Mouse (Mus musculus) spleen, embryonic (tissue): ENCODE measurements around the gene Sema5a.

Source experiments
- CTCF ChIA-PET: fragments of 350-600 bp; sonication (Branson Sonifier 250); formaldehyde crosslinking; loops from one replicate; lab custom pipeline; 2022; lab: Charles Lee

Sema5a gene

GRCm38 (mm10) chr15:32300991-32301390, 56.4 kb downstream of the Sema5a start:
- CTCF ChIA-PET = interaction anchor here (0.5 to 0.7 kb wide), 2 partner anchors 14 to 513 kb away, joined by 3 to 7 read pairs; no protein-coding TSS in a partner anchor

- CTCF ChIA-PET = no interaction called here
Observed at GRCm38 (mm10) chr15:32306557-32307243, 62.1 kb downstream of the Sema5a start.

- CTCF ChIA-PET = no interaction called here
Observed at GRCm38 (mm10) chr15:32310834-32311233, 66.2 kb downstream of the Sema5a start.

GRCm38 (mm10) chr15:32311287-32311686, 66.7 kb downstream of the Sema5a start:
- CTCF ChIA-PET = no interaction called here

- CTCF ChIA-PET = no interaction called here
Observed at GRCm38 (mm10) chr15:32317074-32317473, 72.5 kb downstream of the Sema5a start.

- CTCF ChIA-PET = no interaction called here
Observed at GRCm38 (mm10) chr15:32320739-32321138, 76.1 kb downstream of the Sema5a start.

- CTCF ChIA-PET = no interaction called here
Observed at GRCm38 (mm10) chr15:32322455-32323220, 78.0 kb downstream of the Sema5a start.

- CTCF ChIA-PET = no interaction called here
Observed at GRCm38 (mm10) chr15:32323224-32323623, 78.6 kb downstream of the Sema5a start.

GRCm38 (mm10) chr15:32324105-32324504, 79.5 kb downstream of the Sema5a start:
- CTCF ChIA-PET = no interaction called here

GRCm38 (mm10) chr15:32328370-32329004, 83.9 kb downstream of the Sema5a start:
- CTCF ChIA-PET = no interaction called here

- CTCF ChIA-PET = no interaction called here
Observed at GRCm38 (mm10) chr15:32329670-32330330, 85.2 kb downstream of the Sema5a start.

- CTCF ChIA-PET = no interaction called here
Observed at GRCm38 (mm10) chr15:32330427-32330826, 85.8 kb downstream of the Sema5a start.

GRCm38 (mm10) chr15:32331037-32331436, 86.4 kb downstream of the Sema5a start:
- CTCF ChIA-PET = no interaction called here

- CTCF ChIA-PET = no interaction called here
Observed at GRCm38 (mm10) chr15:32333456-32333855, 88.8 kb downstream of the Sema5a start.

- CTCF ChIA-PET = no interaction called here
Observed at GRCm38 (mm10) chr15:32337810-32338209, 93.2 kb downstream of the Sema5a start.

- CTCF ChIA-PET = no interaction called here
Observed at GRCm38 (mm10) chr15:32338721-32339290, 94.2 kb downstream of the Sema5a start.

GRCm38 (mm10) chr15:32339426-32339825, 94.8 kb downstream of the Sema5a start:
- CTCF ChIA-PET = no interaction called here

GRCm38 (mm10) chr15:32341423-32341822, 96.8 kb downstream of the Sema5a start:
- CTCF ChIA-PET = no interaction called here

GRCm38 (mm10) chr15:32343544-32343943, 98.9 kb downstream of the Sema5a start:
- CTCF ChIA-PET = no interaction called here

GRCm38 (mm10) chr15:32347315-32347714, 102.7 kb downstream of the Sema5a start:
- CTCF ChIA-PET = no interaction called here

- CTCF ChIA-PET = no interaction called here
Observed at GRCm38 (mm10) chr15:32349276-32349675, 104.7 kb downstream of the Sema5a start.

GRCm38 (mm10) chr15:32352995-32353394, 108.4 kb downstream of the Sema5a start:
- CTCF ChIA-PET = no interaction called here
